Mouse (Mus musculus): ENCODE results near the gene Ngly1. TPM values are rescaled to one million over a fixed set of nuclear protein-coding genes. Genes with fewer than 3 reads are reported as not detected.

The Ngly1 gene
- 23.0 and 24.3 TPM in 2 replicates for polyA plus RNA-seq (2014; fragmentation: Nextera tagmentation; extraction: Ambion mirVana)

- WGBS, result under 1% methylated on average over 53 of the region's 65 CpGs
- Histone ChIP-seq H3K4me2 (replicated peaks; ENCODE audit: low read depth, low read length) (peak within 1 kb of the TSS; percentile 74), H3K4me1 (replicated peaks; ENCODE audit: control insufficient read depth, insufficient read depth, low read length) (no peaks in the 10 kb centered on the region), H3K9me3 (ENCODE audit: control insufficient read depth, low read length) (no peaks in the 10 kb centered on the region), H3K27ac (ENCODE audit: low read depth, low read length) (peak within 1 kb of the TSS; percentile 68), H3K36me3 (ENCODE audit: control insufficient read depth, insufficient read depth, low read length) (no peaks in the 10 kb centered on the region), H3K27me3 (ENCODE audit: control insufficient read depth, insufficient read depth, low read length) (no peaks in the 10 kb centered on the region), H3K9ac (ENCODE audit: low read depth, low read length) (peak within 1 kb of the TSS; percentile 93), H3K4me3 (ENCODE audit: low read depth, low read length) (peak within 1 kb of the TSS; percentile 63)
- ATAC-seq (ENCODE audit: low FRiP score) (peak; percentile 100), DNase-seq (ENCODE audit: low spot score) (peak; percentile 87)
These were observed at the start of gene Ngly1, which contains the start of gene Oxsm for GRCm38 (mm10) chr14:16249171-16249874. Ngly1 (plus strand) TSS chr14:16249280. Oxsm (minus strand) TSS chr14:16249808.

GRCm38 (mm10) chr14:16200220-16200912 is 48.7 kb upstream of the Ngly1 start:
- DNase-seq (ENCODE audit: low spot score), result peak; percentile 40
- Histone ChIP-seq H3K9me3 (ENCODE audit: control insufficient read depth, low read length) (no peaks in the 10 kb centered on the region), H3K36me3 (ENCODE audit: control insufficient read depth, insufficient read depth, low read length) (no peaks in the 10 kb centered on the region), H3K9ac (ENCODE audit: low read depth, low read length) (no peak overlapping the region), H3K4me3 (ENCODE audit: low read depth, low read length) (no peak overlapping the region), H3K4me1 (replicated peaks; ENCODE audit: control insufficient read depth, insufficient read depth, low read length) (no peaks in the 10 kb centered on the region), H3K4me2 (replicated peaks; ENCODE audit: low read depth, low read length) (peak overlapping the region; percentile 0; the same call in 1 of the 2 replicates), H3K27me3 (ENCODE audit: control insufficient read depth, insufficient read depth, low read length) (no peaks in the 10 kb centered on the region), H3K27ac (ENCODE audit: low read depth, low read length) (peak overlapping the region; percentile 58)
- peak; percentile 52 for ATAC-seq (ENCODE audit: low FRiP score)
- 30% methylated on average over 6 of the region's 6 CpGs for WGBS

- peak; percentile 94 for ATAC-seq (ENCODE audit: low FRiP score)
- Histone ChIP-seq H3K4me1 (replicated peaks; ENCODE audit: control insufficient read depth, insufficient read depth, low read length) (no peaks in the 10 kb centered on the region), H3K9me3 (ENCODE audit: control insufficient read depth, low read length) (no peaks in the 10 kb centered on the region), H3K4me2 (replicated peaks; ENCODE audit: low read depth, low read length) (peak overlapping the region; percentile 0; the same call in 1 of the 2 replicates), H3K4me3 (ENCODE audit: low read depth, low read length) (no peak overlapping the region), H3K36me3 (ENCODE audit: control insufficient read depth, insufficient read depth, low read length) (no peaks in the 10 kb centered on the region), H3K27ac (ENCODE audit: low read depth, low read length) (peak overlapping the region; percentile 58; the same call in 1 of the 2 replicates), H3K9ac (ENCODE audit: low read depth, low read length) (no peak overlapping the region), H3K27me3 (ENCODE audit: control insufficient read depth, insufficient read depth, low read length) (no peaks in the 10 kb centered on the region)
- DNase-seq (ENCODE audit: low spot score), result peak; percentile 85
- WGBS, result 26% methylated on average over 8 of the region's 8 CpGs
These were observed 48.0 kb upstream of the Ngly1 start for GRCm38 (mm10) chr14:16200969-16201638.

GRCm38 (mm10) chr14:16201673-16202072 is 47.4 kb upstream of the Ngly1 start:
- H3K9me3 ChIP-seq (ENCODE audit: control insufficient read depth, low read length), result no peaks in the 10 kb centered on the region
- no peak overlapping the region for H3K27ac ChIP-seq (ENCODE audit: low read depth, low read length)
- H3K9ac ChIP-seq (ENCODE audit: low read depth, low read length), result no peak overlapping the region
- WGBS, result 49% methylated on average over 3 of the region's 3 CpGs
- DNase-seq (ENCODE audit: low spot score) (peak; percentile 3), ATAC-seq (ENCODE audit: low FRiP score) (peak; percentile 16; the same call in 1 of the 2 replicates)
- no peaks in the 10 kb centered on the region for H3K36me3 ChIP-seq (ENCODE audit: control insufficient read depth, insufficient read depth, low read length)
- no peaks in the 10 kb centered on the region for H3K4me1 ChIP-seq (replicated peaks; ENCODE audit: control insufficient read depth, insufficient read depth, low read length)
- no peaks in the 10 kb centered on the region for H3K27me3 ChIP-seq (ENCODE audit: control insufficient read depth, insufficient read depth, low read length)
- no peak overlapping the region for H3K4me2 ChIP-seq (replicated peaks; ENCODE audit: low read depth, low read length)
- no peak overlapping the region for H3K4me3 ChIP-seq (ENCODE audit: low read depth, low read length)

- no peak overlapping the region for H3K27ac ChIP-seq (ENCODE audit: low read depth, low read length)
- DNase-seq (ENCODE audit: low spot score), result no peak
These were observed 41.4 kb upstream of the Ngly1 start for GRCm38 (mm10) chr14:16207722-16208121.

GRCm38 (mm10) chr14:16219015-16219414 is 30.1 kb upstream of the Ngly1 start:
- DNase-seq (ENCODE audit: low spot score) (peak; percentile 60), ATAC-seq (ENCODE audit: low FRiP score) (no peak)
- 64% methylated on average over 2 of the region's 2 CpGs for WGBS
- Histone ChIP-seq H3K27me3 (ENCODE audit: control insufficient read depth, insufficient read depth, low read length) (no peaks in the 10 kb centered on the region), H3K4me1 (replicated peaks; ENCODE audit: control insufficient read depth, insufficient read depth, low read length) (no peaks in the 10 kb centered on the region), H3K4me2 (replicated peaks; ENCODE audit: low read depth, low read length) (no peak overlapping the region), H3K9me3 (ENCODE audit: control insufficient read depth, low read length) (no peaks in the 10 kb centered on the region), H3K4me3 (ENCODE audit: low read depth, low read length) (no peak overlapping the region), H3K36me3 (ENCODE audit: control insufficient read depth, insufficient read depth, low read length) (no peaks in the 10 kb centered on the region), H3K9ac (ENCODE audit: low read depth, low read length) (no peak overlapping the region), H3K27ac (ENCODE audit: low read depth, low read length) (no peak overlapping the region)

More at GRCm38 (mm10) chr14:16207722-16208121, 41.4 kb upstream of the Ngly1 start:
- Histone ChIP-seq H3K27me3 (ENCODE audit: control insufficient read depth, insufficient read depth, low read length) (no peaks in the 10 kb centered on the region), H3K4me2 (replicated peaks; ENCODE audit: low read depth, low read length) (no peak overlapping the region), H3K4me3 (ENCODE audit: low read depth, low read length) (no peak overlapping the region), H3K4me1 (replicated peaks; ENCODE audit: control insufficient read depth, insufficient read depth, low read length) (no peaks in the 10 kb centered on the region), H3K9me3 (ENCODE audit: control insufficient read depth, low read length) (no peaks in the 10 kb centered on the region), H3K9ac (ENCODE audit: low read depth, low read length) (no peak overlapping the region), H3K36me3 (ENCODE audit: control insufficient read depth, insufficient read depth, low read length) (no peaks in the 10 kb centered on the region)
- no peak for ATAC-seq (ENCODE audit: low FRiP score)

- WGBS, result 89% methylated on average over 2 of the region's 2 CpGs
- Histone ChIP-seq H3K4me3 (ENCODE audit: low read depth, low read length) (no peak overlapping the region), H3K36me3 (ENCODE audit: control insufficient read depth, insufficient read depth, low read length) (no peaks in the 10 kb centered on the region), H3K9me3 (ENCODE audit: control insufficient read depth, low read length) (no peaks in the 10 kb centered on the region), H3K4me2 (replicated peaks; ENCODE audit: low read depth, low read length) (no peak overlapping the region), H3K27ac (ENCODE audit: low read depth, low read length) (no peak overlapping the region), H3K9ac (ENCODE audit: low read depth, low read length) (no peak overlapping the region), H3K27me3 (ENCODE audit: control insufficient read depth, insufficient read depth, low read length) (no peaks in the 10 kb centered on the region), H3K4me1 (replicated peaks; ENCODE audit: control insufficient read depth, insufficient read depth, low read length) (no peaks in the 10 kb centered on the region)
- no peak for ATAC-seq (ENCODE audit: low FRiP score)
- DNase-seq (ENCODE audit: low spot score), result no peak
These were observed 19.7 kb upstream of the Ngly1 start for GRCm38 (mm10) chr14:16229395-16229794.

- DNase-seq (ENCODE audit: low spot score), result no peak
- ATAC-seq (ENCODE audit: low FRiP score), result no peak
- Histone ChIP-seq H3K9me3 (ENCODE audit: control insufficient read depth, low read length) (no peaks in the 10 kb centered on the region), H3K4me1 (replicated peaks; ENCODE audit: control insufficient read depth, insufficient read depth, low read length) (no peaks in the 10 kb centered on the region), H3K9ac (ENCODE audit: low read depth, low read length) (no peak overlapping the region), H3K4me2 (replicated peaks; ENCODE audit: low read depth, low read length) (no peak overlapping the region), H3K27me3 (ENCODE audit: control insufficient read depth, insufficient read depth, low read length) (no peaks in the 10 kb centered on the region), H3K36me3 (ENCODE audit: control insufficient read depth, insufficient read depth, low read length) (no peaks in the 10 kb centered on the region), H3K27ac (ENCODE audit: low read depth, low read length) (no peak overlapping the region), H3K4me3 (ENCODE audit: low read depth, low read length) (no peak overlapping the region)
These were observed 18.5 kb upstream of the Ngly1 start for GRCm38 (mm10) chr14:16230581-16230980.

Measured in hindbrain, embryonic 11.5 days (tissue).